11 mouse cellular contexts compared by ENCODE assay signal in genomic region chr3:103223752-103224151, GRCm38 (mm10). TPM values are rescaled to one million over a fixed set of nuclear protein-coding genes. Genes with fewer than 3 reads are reported as not detected.
DNase-seq lines count a peak whose midpoint lies in the region; ATAC-seq and TF ChIP-seq lines count a peak whose summit lies in the region.
"Had no signal": no experiment of that assay in that cellular context is flagged by ENCODE, and none has a peak within 500 bp of the region (broad histone marks: within the 10 kb centered on the region; RNA-seq: fewer than 3 reads in every experiment).

No protein-coding gene starts in this region.

- no peaks in the 10 kb centered on the region for H3K36me3 ChIP-seq in kidney, embryonic 15.5 days
- H3K36me3 ChIP-seq in CH12.LX (replicated peaks in 1 of 2; ENCODE audit: control insufficient read depth in 1 of 2, insufficient read depth in 1 of 2, low read length in 1 of 2): no peaks in the 10 kb centered on the region
- H3K36me3 ChIP-seq: embryonic facial prominence, embryonic 15.5 days; liver, embryonic 15.5 days; stomach, embryonic 15.5 days had no signal

- 63% methylated on average over 4 of the region's 4 CpGs for WGBS in kidney, embryonic 15.5 days
- WGBS in bone marrow, adult 2 months: 79% methylated on average over 4 of the region's 4 CpGs

- no peak overlapping the region for H3K4me3 ChIP-seq in kidney, embryonic 15.5 days (replicated peaks)
- H3K4me3 ChIP-seq in CH12.LX (replicated peaks in 1 of 3; ENCODE audit: low read depth in 2 of 3, low read length in 2 of 3, poor library complexity in 1 of 3): no peak overlapping the region
- no peak overlapping the region for H3K4me3 ChIP-seq in bone marrow, adult 2 months (replicated peaks; ENCODE audit: control insufficient read depth, low read depth, low read length)
- H3K4me3 ChIP-seq: embryonic facial prominence, embryonic 15.5 days; liver, embryonic 15.5 days; stomach, embryonic 15.5 days had no signal

- TF ChIP-seq CTCF in CH12.LX (conservative IDR thresholded peaks at IDR 0.05 in 1 of 2, IDR thresholded peaks at IDR 0.05 in 1 of 2; ENCODE audit: low read depth in 2 of 2, low read length in 2 of 2): peak in 1 of 2 experiments; percentile 63; a peak in 2 of 4 replicates
- 0 out of 2 replicates have a peak, but pooled peaks have one; percentile 19 for TF ChIP-seq CTCF in bone marrow, adult 2 months (IDR thresholded peaks at IDR 0.05; ENCODE audit: control insufficient read depth, insufficient read depth, low read length)

- no peak for TF ChIP-seq POLR2A in CH12.LX (IDR thresholded peaks at IDR 0.05; ENCODE audit: low read depth, low read length)
- TF ChIP-seq POLR2A in bone marrow, adult 2 months (IDR thresholded peaks at IDR 0.05; ENCODE audit: borderline replicate concordance, control insufficient read depth, low read depth, low read length): no peak

- H3K79me2 ChIP-seq in CH12.LX (replicated peaks; ENCODE audit: control insufficient read depth, extremely low read depth, insufficient read depth, poor library complexity, severe bottlenecking): no peaks in the 10 kb centered on the region

- in situ Hi-C loops in CH12.LX (cut with MboI; ENCODE audit: low pct_ligation_motif_present, low pct_unique_long_range_greater_than_20kb, low sequenced_read_pairs): loop anchor here (25.0 kb wide), 1 partner anchor 139 kb away; no protein-coding TSS in a partner anchor

- TF ChIP-seq RAD21 in CH12.LX (IDR thresholded peaks at IDR 0.05; ENCODE audit: low read depth, low read length): peak; percentile 51

- ATAC-seq in kidney, embryonic 15.5 days (replicated peaks; ENCODE audit: low FRiP score): no peak

- H3K27ac ChIP-seq in kidney, embryonic 15.5 days: no peak overlapping the region
- no peak overlapping the region for H3K27ac ChIP-seq in CH12.LX (ENCODE audit: insufficient read depth, low read depth)
- H3K27ac ChIP-seq in bone marrow, adult 2 months (ENCODE audit: control insufficient read depth, insufficient read depth, low read depth, low read length, poor library complexity): no peak overlapping the region
- H3K27ac ChIP-seq: embryonic facial prominence, embryonic 15.5 days; liver, embryonic 15.5 days; stomach, embryonic 15.5 days had no signal

- dilution Hi-C loops in CH12.LX (cut with MboI; ENCODE audit: extremely low pct_ligation_motif_present, extremely low pct_unique_long_range_greater_than_20kb, low sequenced_read_pairs): no loop called here

- peaks cover 5% of the 10 kb centered on the region for H3K9me3 ChIP-seq in kidney, embryonic 15.5 days (replicated peaks)
- peaks cover 17% of the 10 kb centered on the region for H3K9me3 ChIP-seq in CH12.LX (replicated peaks; ENCODE audit: low read length)
- H3K9me3 ChIP-seq: liver, embryonic 15.5 days; stomach, embryonic 15.5 days had no signal

- no peak overlapping the region for H3K9ac ChIP-seq in kidney, embryonic 15.5 days
- no peak overlapping the region for H3K9ac ChIP-seq in CH12.LX (ENCODE audit: insufficient read depth, low read depth)
- H3K9ac ChIP-seq: embryonic facial prominence, embryonic 15.5 days; liver, embryonic 15.5 days; stomach, embryonic 15.5 days had no signal

- no peak for TF ChIP-seq EP300 in CH12.LX (IDR thresholded peaks at IDR 0.05; ENCODE audit: low read length)

- H3K4me1 ChIP-seq in kidney, embryonic 15.5 days: no peaks in the 10 kb centered on the region
- H3K4me1 ChIP-seq in CH12.LX (ENCODE audit: control insufficient read depth in 1 of 2, insufficient read depth in 2 of 2): no peaks in the 10 kb centered on the region
- no peaks in the 10 kb centered on the region for H3K4me1 ChIP-seq in bone marrow, adult 2 months (ENCODE audit: control insufficient read depth, insufficient read depth, low read length)
- H3K4me1 ChIP-seq: embryonic facial prominence, embryonic 15.5 days; liver, embryonic 15.5 days; stomach, embryonic 15.5 days had no signal

- H3K4me2 ChIP-seq in kidney, embryonic 15.5 days: no peak overlapping the region
- H3K4me2 ChIP-seq in CH12.LX (ENCODE audit: insufficient read depth, low read depth, poor library complexity, severe bottlenecking): no peak overlapping the region
- H3K4me2 ChIP-seq: embryonic facial prominence, embryonic 15.5 days; liver, embryonic 15.5 days; stomach, embryonic 15.5 days had no signal

- DNase-seq in kidney, adult 11 months: peak; percentile 4
- DNase-seq in CH12.LX (ENCODE audit: extremely low read depth): peak; percentile 25
- DNase-seq in lung, postnatal 25 days (ENCODE audit: low spot score): peak; percentile 8
- DNase-seq in frontal cortex, postnatal 10 days (ENCODE audit: low spot score in 2 of 2): no peak
- no peak for DNase-seq in layer of hippocampus, adult 9-10 months (ENCODE audit: low spot score)
- DNase-seq in gastrocnemius, postnatal 10 days: no peak

- no peaks in the 10 kb centered on the region for H3K27me3 ChIP-seq in kidney, embryonic 15.5 days
- no peaks in the 10 kb centered on the region for H3K27me3 ChIP-seq in CH12.LX (replicated peaks)
- H3K27me3 ChIP-seq: embryonic facial prominence, embryonic 15.5 days; liver, embryonic 15.5 days; stomach, embryonic 15.5 days had no signal

TF ChIP-seq in CH12.LX, 34 proteins besides CTCF, POLR2A, EP300 and RAD21:
- no peak for TF ChIP-seq GABPA (IDR thresholded peaks at IDR 0.05; ENCODE audit: insufficient replicate concordance, low read depth, low read length)
- peak; percentile 41; the same call in 1 of the 2 replicates for TF ChIP-seq SMC3 (IDR thresholded peaks at IDR 0.05; ENCODE audit: low read depth, low read length)

RNA-seq across cellular contexts. Expression of gene Bcas2, which starts 52.3 kb away (rescaled TPM):
- 189 and 197 TPM in 2 replicates for polyA plus RNA-seq in kidney, embryonic 15.5 days (2015; fragmentation: Nextera tagmentation; extraction: Ambion mirVana)
- total RNA-seq in CH12.LX (2012; rRNA removed) (65.3 and 77.6 TPM in 2 replicates), CH12.LX (2014; rRNA removed) (126 and 138 TPM in 2 replicates)
- polyA plus RNA-seq in CH12.LX (2012; ENCODE audit: insufficient read length, low read depth): 111 and 130 TPM in 2 replicates
- polyA plus RNA-seq in bone marrow, adult 2 months (2011; ENCODE audit: insufficient read depth, insufficient read length, low replicate concordance, missing spikeins): 51.7 and 63.7 TPM in 2 replicates
- total RNA-seq in gastrocnemius, postnatal 10 days (2021): 10 to 100 TPM; 53.5 to 55.6 TPM

RNA-seq across cellular contexts. Expression of gene Trim33, which starts 55.3 kb away (rescaled TPM):
- polyA plus RNA-seq in kidney, embryonic 15.5 days (2015; fragmentation: Nextera tagmentation; extraction: Ambion mirVana): 26.7 and 29.7 TPM in 2 replicates
- total RNA-seq in CH12.LX (2012; rRNA removed): 11.7 and 13.5 TPM in 2 replicates
- 28.0 and 28.1 TPM in 2 replicates for total RNA-seq in CH12.LX (2014; rRNA removed)
- 29.3 and 30.5 TPM in 2 replicates for polyA plus RNA-seq in CH12.LX (2012; ENCODE audit: insufficient read length, low read depth)
- polyA plus RNA-seq in bone marrow, adult 2 months (2011; ENCODE audit: insufficient read depth, insufficient read length, low replicate concordance, missing spikeins): 10.2 and 13.9 TPM in 2 replicates
- 10 to 100 TPM; 13.9 to 18.0 TPM for total RNA-seq in gastrocnemius, postnatal 10 days (2021)

Comparison
In these comparisons a context has a peak if more than half of its experiments do, and no peak if none do; other contexts are left out.
1. DNase-seq: peak in kidney, adult 11 months (single experiment), CH12.LX (single experiment) and lung, postnatal 25 days (single experiment); none in frontal cortex, postnatal 10 days (0 of 2), layer of hippocampus, adult 9-10 months (single experiment) and gastrocnemius, postnatal 10 days (single experiment).